Comparison of ENCODE assay signal across 8 mouse cellular contexts in genomic region chrX:134585103-134586002, GRCm38 (mm10). TPM values are rescaled to one million over a fixed set of nuclear protein-coding genes. Genes with fewer than 3 reads are reported as not detected.
DNase-seq lines count a peak whose midpoint lies in the region; ATAC-seq and TF ChIP-seq lines count a peak whose summit lies in the region.

TSS of gene Rpl36a (plus strand) at chrX:134585654.

- H3K9ac ChIP-seq in heart, embryonic 12.5 days, result peak within 1 kb of the TSS; percentile 86
- peak within 1 kb of the TSS; percentile 65 for H3K9ac ChIP-seq in kidney, postnatal 0 days (ENCODE audit: low read depth, low read length)
- peak within 1 kb of the TSS; percentile 82 for H3K9ac ChIP-seq in liver, embryonic 11.5 days (ENCODE audit: low read depth, low read length)
- peak within 1 kb of the TSS; percentile 58 for H3K9ac ChIP-seq in stomach, embryonic 14.5 days (replicated peaks; ENCODE audit: low read depth, low read length)

- peak within 1 kb of the TSS; percentile 64 for H3K4me3 ChIP-seq in heart, embryonic 12.5 days
- peak within 1 kb of the TSS; percentile 53 for H3K4me3 ChIP-seq in kidney, postnatal 0 days (replicated peaks; ENCODE audit: low read depth, low read length)
- peak within 1 kb of the TSS; percentile 65 for H3K4me3 ChIP-seq in liver, embryonic 11.5 days (ENCODE audit: low read depth, low read length)
- H3K4me3 ChIP-seq in stomach, embryonic 14.5 days (ENCODE audit: low read depth, low read length), result peak within 1 kb of the TSS; percentile 49

- H3K27ac ChIP-seq in heart, embryonic 12.5 days (ENCODE audit: poor library complexity, severe bottlenecking), result peak within 1 kb of the TSS; percentile 89
- peak within 1 kb of the TSS; percentile 81 for H3K27ac ChIP-seq in kidney, postnatal 0 days
- H3K27ac ChIP-seq in liver, embryonic 11.5 days (ENCODE audit: low read depth, low read length), result peak within 1 kb of the TSS; percentile 73
- H3K27ac ChIP-seq in stomach, embryonic 14.5 days (ENCODE audit: low read length), result peak within 1 kb of the TSS; percentile 84

- H3K4me2 ChIP-seq in heart, embryonic 12.5 days, result peak within 1 kb of the TSS; percentile 74
- peak within 1 kb of the TSS; percentile 55 for H3K4me2 ChIP-seq in kidney, postnatal 0 days (ENCODE audit: low read length)
- H3K4me2 ChIP-seq in liver, embryonic 11.5 days, result peak within 1 kb of the TSS; percentile 66
- H3K4me2 ChIP-seq in stomach, embryonic 14.5 days (replicated peaks; ENCODE audit: low read depth, low read length), result peak within 1 kb of the TSS; percentile 64

- WGBS in heart, embryonic 12.5 days, result 16% methylated on average over 45 of the region's 45 CpGs
- WGBS in kidney, postnatal 0 days, result 25% methylated on average over 45 of the region's 45 CpGs
- WGBS in liver, embryonic 11.5 days, result 14% methylated on average over 45 of the region's 45 CpGs
- WGBS in stomach, embryonic 14.5 days, result 17% methylated on average over 45 of the region's 45 CpGs

- ATAC-seq in erythroid progenitor cell, adult 5-6 weeks (replicated peaks; ENCODE audit: low FRiP score, poor library complexity, severe bottlenecking), result peak; percentile 94
- ATAC-seq in heart, embryonic 12.5 days (ENCODE audit: insufficient number of reproducible peaks, low FRiP score), result peak; percentile 95
- peak; percentile 97 for ATAC-seq in kidney, postnatal 0 days (replicated peaks; ENCODE audit: low FRiP score, low read depth)
- peak; percentile 92 for ATAC-seq in liver, embryonic 11.5 days (replicated peaks; ENCODE audit: low FRiP score)
- peak; percentile 97 for ATAC-seq in stomach, embryonic 14.5 days (ENCODE audit: insufficient number of reproducible peaks, insufficient read depth, low FRiP score, low read depth)

- no peaks in the 10 kb centered on the region for H3K4me1 ChIP-seq in heart, embryonic 12.5 days (replicated peaks)
- H3K4me1 ChIP-seq in kidney, postnatal 0 days (replicated peaks; ENCODE audit: insufficient read depth, low read length), result no peaks in the 10 kb centered on the region
- H3K4me1 ChIP-seq in liver, embryonic 11.5 days (replicated peaks; ENCODE audit: control insufficient read depth, insufficient read depth, low read length), result no peaks in the 10 kb centered on the region
- no peaks in the 10 kb centered on the region for H3K4me1 ChIP-seq in stomach, embryonic 14.5 days (ENCODE audit: control insufficient read depth, insufficient read depth, low read length)

- no peaks in the 10 kb centered on the region for H3K27me3 ChIP-seq in heart, embryonic 12.5 days (replicated peaks)
- H3K27me3 ChIP-seq in kidney, postnatal 0 days (ENCODE audit: insufficient read depth, low read length), result no peaks in the 10 kb centered on the region
- no peaks in the 10 kb centered on the region for H3K27me3 ChIP-seq in liver, embryonic 11.5 days (replicated peaks; ENCODE audit: control insufficient read depth, insufficient read depth, low read length)
- no peaks in the 10 kb centered on the region for H3K27me3 ChIP-seq in stomach, embryonic 14.5 days (ENCODE audit: control insufficient read depth, insufficient read depth, low read length)

- no peaks in the 10 kb centered on the region for H3K9me3 ChIP-seq in heart, embryonic 12.5 days (replicated peaks)
- no peaks in the 10 kb centered on the region for H3K9me3 ChIP-seq in kidney, postnatal 0 days (replicated peaks; ENCODE audit: low read length)
- H3K9me3 ChIP-seq in liver, embryonic 11.5 days (ENCODE audit: control insufficient read depth, low read length), result no peaks in the 10 kb centered on the region
- no peaks in the 10 kb centered on the region for H3K9me3 ChIP-seq in stomach, embryonic 14.5 days (ENCODE audit: control insufficient read depth, low read depth, low read length)

- peak; percentile 93 for DNase-seq in CD4-positive helper T cell, adult 2 months (ENCODE audit: low read depth, low spot score)
- peak; percentile 78 for DNase-seq in brain, embryonic 18.5 days (ENCODE audit: low read depth, low spot score)
- DNase-seq in kidney, postnatal 0 days (ENCODE audit: low spot score), result peak; percentile 93
- peak; percentile 80 for DNase-seq in liver, embryonic 11.5 days (ENCODE audit: low spot score)
- peak; percentile 93 for DNase-seq in naive thymus-derived CD4-positive, alpha-beta T cell, adult 2 months (ENCODE audit: low read depth)

- TF ChIP-seq CTCF in kidney, postnatal 0 days (IDR thresholded peaks at IDR 0.05; ENCODE audit: low read depth), result peak; percentile 74

- H3K36me3 ChIP-seq in heart, embryonic 12.5 days, result peaks cover 13% of the 10 kb centered on the region
- H3K36me3 ChIP-seq in kidney, postnatal 0 days (ENCODE audit: insufficient read depth, low read length), result no peaks in the 10 kb centered on the region
- H3K36me3 ChIP-seq in liver, embryonic 11.5 days (ENCODE audit: control insufficient read depth, insufficient read depth, low read length), result peaks cover 3% of the 10 kb centered on the region; the same call in 1 of the 2 replicates
- H3K36me3 ChIP-seq in stomach, embryonic 14.5 days (ENCODE audit: control insufficient read depth, insufficient read depth, low read length), result peaks cover 4% of the 10 kb centered on the region; the same call in 1 of the 2 replicates

RNA-seq across cellular contexts. Expression of gene Rpl36a, which starts in this region (rescaled TPM):
- 511 and 528 TPM in 2 replicates for total RNA-seq in erythroid progenitor cell, adult 5-6 weeks (2015; ENCODE audit: low replicate concordance)
- 549 and 1,031 TPM in 2 replicates for total RNA-seq in erythroid progenitor cell, adult 5-6 weeks (2017; ENCODE audit: low replicate concordance)
- 287 and 289 TPM in 2 replicates for polyA plus RNA-seq in heart, embryonic 12.5 days (2016; fragmentation: Nextera tagmentation; extraction: Ambion mirVana)
- polyA plus RNA-seq in kidney, postnatal 0 days (2015; fragmentation: Nextera tagmentation; extraction: Ambion mirVana), result 527 and 613 TPM in 2 replicates
- 539 and 608 TPM in 2 replicates for polyA plus RNA-seq in liver, embryonic 11.5 days (2014; fragmentation: Nextera tagmentation; extraction: Ambion mirVana)
- polyA plus RNA-seq in stomach, embryonic 14.5 days (2014; fragmentation: Nextera tagmentation; extraction: Ambion mirVana), result 561 and 566 TPM in 2 replicates

Comparison
In these comparisons a context has a peak if more than half of its experiments do, and no peak if none do; other contexts are left out.
1. Peak in every context shown above with its lines: DNase-seq, ATAC-seq, H3K4me3 ChIP-seq and H3K27ac ChIP-seq.